Mouse (Mus musculus): ENCODE results near the gene AW551984. TPM values are rescaled to one million over a fixed set of nuclear protein-coding genes. Genes with fewer than 3 reads are reported as not detected.

The AW551984 gene
- total RNA-seq (2021) = 10 to 100 TPM; 21.0 to 26.1 TPM

DNA sequence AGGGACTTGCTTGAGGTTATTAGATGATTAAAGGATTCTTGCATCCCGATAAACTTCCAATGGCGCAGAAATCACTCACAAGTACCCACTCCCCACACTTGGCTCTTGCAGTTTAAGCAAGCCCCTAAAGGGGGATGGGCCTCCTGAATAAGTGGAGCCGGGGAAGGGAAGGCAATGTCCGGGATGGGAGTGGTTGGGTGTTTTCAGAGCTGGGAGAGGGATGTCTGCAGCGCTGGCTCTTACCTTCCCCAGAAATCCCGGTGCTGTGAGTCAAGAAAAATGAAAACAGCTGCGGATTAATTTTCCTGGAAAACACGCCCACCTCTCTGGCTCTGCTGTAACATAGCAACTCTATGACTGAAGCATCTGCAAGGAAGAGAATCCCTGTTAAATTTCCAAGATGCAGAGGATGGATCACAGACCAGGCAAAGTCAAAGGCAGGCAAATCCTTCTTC lies at the start of gene AW551984:
Gene AW551984 (minus strand): TSS at position 405 of the 455 bp plus-strand sequence.
- intact Hi-C loops (cut with DNase I) = no loop called here
- DNase-seq (ENCODE audit: extremely low spot score in 1 of 2, low spot score in 2 of 2) = no peak

DNA sequence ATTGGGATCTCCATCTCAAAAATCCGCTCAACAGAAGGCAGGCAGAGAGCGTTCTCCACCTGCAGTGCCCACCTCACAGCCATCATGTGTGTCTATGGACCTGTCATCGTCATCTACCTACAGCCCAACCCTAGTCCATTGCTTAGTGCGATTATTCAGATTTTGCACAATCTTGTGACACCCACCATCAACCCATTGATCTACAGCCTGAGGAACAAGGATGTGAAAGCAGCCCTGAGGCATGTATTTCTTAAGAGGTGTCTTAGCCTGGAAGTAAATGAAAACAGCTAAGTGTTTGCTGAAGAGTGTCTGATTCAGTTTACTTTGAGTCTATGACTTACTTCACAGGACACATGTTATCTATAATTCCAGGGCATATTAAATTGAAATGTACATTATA lies 43.2 kb upstream of the AW551984 start:
- no peak for DNase-seq (ENCODE audit: extremely low spot score in 1 of 2, low spot score in 2 of 2)
- intact Hi-C loops (cut with DNase I) = no loop called here

DNA sequence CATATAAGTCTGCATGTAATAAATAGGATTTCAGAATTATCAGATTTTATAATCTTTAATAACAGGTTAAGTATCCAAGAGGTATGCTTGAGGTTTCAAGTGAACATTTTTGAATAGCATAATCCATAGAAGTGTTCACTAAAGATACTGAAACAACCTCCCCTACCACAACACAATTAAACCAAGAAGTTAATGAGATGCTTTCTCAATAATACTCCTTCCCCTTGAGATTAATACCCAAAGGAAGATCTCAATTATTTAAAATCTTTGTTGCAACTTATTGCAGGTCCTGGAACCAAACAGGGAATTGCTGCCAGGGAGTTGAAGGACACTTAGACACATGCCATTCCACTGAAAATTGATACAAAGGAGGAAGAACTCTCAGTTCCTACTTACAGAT lies 40.6 kb upstream of the AW551984 start, which contains the start of gene Olfr961:
Gene Olfr961 (plus strand): TSS at position 301 of the 400 bp plus-strand sequence.
- no peak for DNase-seq (ENCODE audit: extremely low spot score in 1 of 2, low spot score in 2 of 2)
- intact Hi-C loops (cut with DNase I) = no loop called here

DNA sequence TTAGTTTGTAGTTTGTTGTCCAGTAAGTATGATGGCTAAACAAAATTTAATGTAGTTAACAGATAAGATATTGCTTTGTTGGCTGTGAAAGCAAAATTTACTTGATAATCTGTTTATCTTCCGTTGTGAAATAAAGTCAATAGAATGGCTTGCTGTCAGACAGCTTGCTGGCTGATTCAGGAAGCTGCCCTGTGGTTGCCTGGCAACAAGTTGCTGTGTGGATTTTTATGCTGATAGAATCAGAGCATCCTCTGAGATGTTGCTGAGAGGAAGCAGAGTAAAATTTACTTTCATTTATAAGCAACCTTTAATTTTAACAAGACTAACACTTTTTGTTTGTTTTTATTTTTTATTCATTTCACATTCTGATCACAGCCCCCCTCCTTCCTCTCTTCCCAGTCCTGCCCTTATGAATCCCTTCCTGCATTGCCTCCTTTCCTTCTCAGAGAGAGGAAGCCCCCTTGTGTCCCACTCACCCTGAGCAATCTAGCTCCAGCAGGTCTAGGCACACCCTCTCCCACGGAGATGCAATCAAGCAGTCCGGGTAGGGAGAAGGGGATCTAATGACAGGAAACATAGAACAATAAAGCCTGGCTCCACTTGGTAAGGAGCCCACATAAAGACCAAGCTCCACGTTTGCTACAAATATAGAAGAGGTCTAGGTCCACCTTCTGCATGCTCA lies 29.9 kb upstream of the AW551984 start:
- DNase-seq (ENCODE audit: extremely low spot score in 1 of 2, low spot score in 2 of 2) = peak; percentile 31 to 42
- intact Hi-C loops (cut with DNase I) = no loop called here

DNA sequence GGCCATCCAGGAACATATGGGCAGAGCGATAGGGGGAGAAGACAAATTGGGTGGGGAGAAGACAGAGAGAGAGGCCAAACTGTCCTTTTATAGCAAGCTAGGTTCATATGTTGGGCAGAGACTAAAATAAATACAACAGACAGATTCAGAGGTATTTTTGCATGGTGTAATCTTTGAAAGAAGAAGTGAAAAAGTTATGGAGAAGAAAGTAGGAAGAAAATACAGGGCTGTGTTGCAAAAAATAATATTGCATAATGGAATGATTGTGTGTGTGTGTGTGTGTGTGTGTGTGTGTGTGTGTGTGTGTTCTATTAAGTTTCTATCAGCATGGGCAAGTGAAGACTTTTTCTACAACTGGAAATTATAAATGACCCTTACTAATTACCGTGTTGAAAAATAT lies 24.9 kb upstream of the AW551984 start:
- no peak for DNase-seq (ENCODE audit: extremely low spot score in 1 of 2, low spot score in 2 of 2)
- intact Hi-C loops (cut with DNase I) = no loop called here

DNA sequence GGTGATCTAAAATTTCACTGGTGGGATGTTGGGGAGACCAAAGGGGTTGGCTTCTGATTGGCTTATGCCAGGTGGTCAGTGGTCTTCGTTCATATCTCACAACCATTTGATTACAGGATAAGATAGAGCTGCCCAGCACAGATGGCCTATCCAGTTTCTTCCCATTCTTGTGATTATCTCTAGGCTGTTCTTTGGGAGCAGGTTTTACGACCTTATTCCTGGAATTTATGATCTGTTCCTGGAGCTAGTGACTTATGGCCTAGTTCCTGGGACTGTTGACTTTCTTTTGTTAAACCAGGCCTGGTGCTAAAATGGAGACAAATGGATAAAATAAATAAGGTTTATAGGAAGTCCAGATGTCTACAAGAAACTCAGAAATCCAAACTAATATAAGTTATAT lies 20.5 kb upstream of the AW551984 start:
- intact Hi-C loops (cut with DNase I) = no loop called here
- DNase-seq (ENCODE audit: extremely low spot score in 1 of 2, low spot score in 2 of 2) = no peak

DNA sequence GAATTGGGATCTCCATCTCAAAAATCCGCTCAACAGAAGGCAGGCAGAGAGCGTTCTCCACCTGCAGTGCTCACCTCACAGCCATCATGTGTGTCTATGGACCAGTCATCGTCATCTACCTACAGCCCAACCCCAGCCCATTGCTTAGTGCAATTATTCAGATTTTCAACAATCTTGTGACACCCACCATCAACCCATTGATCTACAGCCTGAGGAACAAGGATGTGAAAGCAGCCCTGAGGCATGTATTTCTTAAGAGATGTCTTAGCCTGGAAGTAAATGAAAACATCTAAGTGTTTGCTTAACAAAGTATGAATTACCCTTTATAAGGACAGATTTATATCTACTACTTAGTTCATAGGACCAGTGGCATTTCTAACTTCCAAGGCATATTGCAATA lies 19.6 kb upstream of the AW551984 start:
- no peak for DNase-seq (ENCODE audit: extremely low spot score in 1 of 2, low spot score in 2 of 2)
- intact Hi-C loops (cut with DNase I) = no loop called here

DNA sequence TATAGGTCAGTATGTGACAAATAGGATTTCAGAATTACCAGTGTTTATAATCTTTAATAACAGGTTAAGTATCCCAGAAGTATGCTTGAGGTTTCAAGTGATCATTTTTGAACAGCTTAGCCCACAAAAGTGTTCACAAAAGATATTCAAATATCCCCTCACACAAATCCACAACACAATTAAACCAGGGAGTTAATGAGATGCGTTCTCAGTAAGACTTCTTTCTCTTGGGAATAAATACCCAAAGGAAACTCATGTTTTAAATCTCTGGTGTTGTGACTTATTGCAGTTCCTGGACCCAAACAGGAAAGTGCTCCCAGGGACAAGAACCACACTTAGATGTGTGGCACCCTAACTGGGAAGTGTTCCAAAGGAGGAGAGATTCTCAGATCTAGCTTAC lies 16.9 kb upstream of the AW551984 start, which contains the start of gene Olfr960:
Gene Olfr960 (plus strand): TSS at position 301 of the 400 bp plus-strand sequence.
- no peak for DNase-seq (ENCODE audit: extremely low spot score in 1 of 2, low spot score in 2 of 2)
- intact Hi-C loops (cut with DNase I) = no loop called here

DNA sequence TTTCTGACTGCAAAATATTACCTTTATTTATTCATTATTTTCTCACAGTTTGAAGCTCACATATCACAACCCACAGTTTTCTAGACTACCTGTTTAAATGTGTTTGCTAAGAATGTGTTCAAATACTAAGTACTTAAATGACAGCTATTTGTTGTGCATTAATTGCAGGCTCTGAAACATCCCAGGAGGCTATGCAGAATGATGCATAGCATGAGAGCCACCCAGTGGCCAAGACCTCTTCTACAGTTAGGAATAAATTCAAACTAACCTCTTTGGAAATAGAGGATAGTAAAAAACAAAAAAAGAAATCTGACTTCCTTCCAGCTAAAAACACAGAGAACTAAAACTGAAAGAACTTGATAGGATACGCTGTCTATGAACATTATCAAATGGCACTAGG lies 7.8 kb upstream of the AW551984 start:
- peak in 1 of 2 experiments; percentile 18 for DNase-seq (ENCODE audit: extremely low spot score in 1 of 2, low spot score in 2 of 2)
- intact Hi-C loops (cut with DNase I) = loop anchor here (2.0 kb wide), 1 partner anchor 103 kb away; no protein-coding TSS in a partner anchor

DNA sequence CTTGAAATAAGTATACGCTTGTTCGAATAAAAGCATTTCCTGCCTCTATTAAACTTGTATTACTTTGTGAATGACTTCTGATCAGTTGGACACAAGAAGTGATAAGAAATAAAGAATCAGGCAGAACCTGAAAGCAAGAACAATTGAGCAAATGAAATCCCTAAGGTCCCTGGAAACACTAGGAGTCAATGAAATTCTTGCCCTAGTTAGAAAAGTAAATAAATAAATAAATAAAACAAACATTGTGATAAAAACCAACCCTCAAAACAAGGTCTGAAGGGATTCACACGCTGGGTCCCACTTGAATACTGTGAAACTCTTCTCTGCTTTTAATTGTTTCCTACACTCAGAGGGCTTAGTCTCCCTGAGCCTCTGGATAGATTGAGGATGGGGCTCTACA lies 6.2 kb upstream of the AW551984 start, which contains the start of gene Olfr148:
Gene Olfr148 (plus strand): TSS at position 301 of the 400 bp plus-strand sequence.
- intact Hi-C loops (cut with DNase I) = no loop called here
- DNase-seq (ENCODE audit: extremely low spot score in 1 of 2, low spot score in 2 of 2) = no peak

DNA sequence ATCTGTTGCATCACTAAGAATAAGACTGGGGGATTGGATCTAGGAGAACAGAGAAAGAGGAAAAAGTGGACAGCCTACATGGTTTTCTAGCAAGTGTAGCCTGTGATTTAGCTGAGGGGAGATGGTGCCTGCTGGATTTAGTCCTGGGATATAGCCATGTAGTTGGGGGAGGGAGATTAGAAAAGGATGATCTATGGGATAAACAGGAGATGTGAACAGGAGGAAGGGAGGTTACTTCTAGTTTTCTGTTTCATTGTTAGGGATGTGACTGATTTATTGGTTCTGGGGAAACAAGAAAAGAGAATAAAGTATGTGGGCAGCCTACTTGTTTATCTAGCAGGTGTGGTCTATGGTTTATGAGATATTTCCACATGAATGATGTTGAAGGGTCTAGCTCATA lies 4.3 kb upstream of the AW551984 start:
- DNase-seq (ENCODE audit: extremely low spot score in 1 of 2, low spot score in 2 of 2) = no peak
- intact Hi-C loops (cut with DNase I) = no loop called here

DNA sequence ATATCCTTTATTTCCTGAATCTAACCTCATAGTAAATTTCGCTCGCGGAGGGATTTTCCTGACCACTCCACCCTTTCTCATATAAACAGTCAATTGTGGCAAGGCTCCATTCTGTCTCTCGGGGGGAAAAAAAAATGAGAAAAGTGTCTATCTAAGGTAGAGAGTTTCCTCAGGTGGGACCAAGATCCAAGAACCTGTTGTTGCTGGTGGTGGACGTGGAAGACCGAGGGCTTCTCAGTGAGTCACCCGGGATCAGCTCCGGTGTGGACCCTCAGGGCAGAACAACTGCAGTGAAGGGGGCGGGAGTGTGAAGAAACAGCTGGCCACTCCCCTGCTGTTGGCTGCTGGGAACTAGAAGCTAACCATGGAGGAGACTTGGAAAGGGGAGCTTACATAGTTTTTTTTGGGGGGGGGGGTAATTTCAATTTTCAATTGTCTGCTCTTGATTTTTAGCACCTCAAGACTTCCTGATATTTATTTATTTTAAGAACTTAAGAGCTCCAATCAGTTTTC lies 814 bp downstream of the AW551984 start:
- peak in 1 of 2 experiments; percentile 23 for DNase-seq (ENCODE audit: extremely low spot score in 1 of 2, low spot score in 2 of 2)

DNA sequence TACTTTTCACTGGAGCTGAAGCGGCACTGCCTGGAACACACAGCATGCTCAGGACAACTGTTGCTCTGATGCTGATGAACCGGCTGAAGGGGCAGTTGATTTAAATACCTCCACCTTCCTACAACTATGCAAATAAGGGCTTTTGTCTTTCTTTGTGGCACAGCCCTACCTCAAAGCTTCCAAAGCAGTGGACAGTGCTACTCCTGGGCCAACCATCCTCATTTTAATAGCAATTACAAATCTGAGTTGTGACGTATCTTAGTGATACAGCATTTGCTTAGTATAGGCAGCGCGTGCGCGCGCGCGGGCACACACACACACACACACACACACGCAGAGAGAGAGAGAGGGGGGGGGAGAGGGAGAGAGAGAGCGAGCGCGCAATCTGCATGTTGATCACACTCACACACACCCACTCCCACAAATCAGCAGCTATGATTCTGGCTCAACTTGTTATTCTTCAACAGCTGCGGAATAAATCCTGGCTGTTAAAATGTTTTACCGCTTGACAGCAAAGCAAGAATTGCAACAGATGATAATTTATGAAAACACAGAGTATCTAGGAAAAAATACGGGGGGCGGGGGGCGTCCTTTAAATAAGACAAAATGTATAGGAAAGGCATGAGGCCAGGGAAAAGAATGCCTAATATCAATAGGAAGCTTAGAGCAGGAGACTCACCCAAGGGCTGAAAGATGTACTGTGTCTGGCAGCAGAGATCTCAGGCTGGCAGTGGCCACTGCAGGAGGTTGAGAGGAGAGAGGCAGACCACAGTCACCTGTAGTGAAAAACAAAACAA lies 1.5 kb downstream of the AW551984 start:
- DNase-seq (ENCODE audit: extremely low spot score in 1 of 2, low spot score in 2 of 2) = peak; percentile 20 to 39
- intact Hi-C loops (cut with DNase I) = no loop called here

More for the DNA sequence above, 814 bp downstream of the AW551984 start:
- intact Hi-C loops (cut with DNase I) = no loop called here

DNA sequence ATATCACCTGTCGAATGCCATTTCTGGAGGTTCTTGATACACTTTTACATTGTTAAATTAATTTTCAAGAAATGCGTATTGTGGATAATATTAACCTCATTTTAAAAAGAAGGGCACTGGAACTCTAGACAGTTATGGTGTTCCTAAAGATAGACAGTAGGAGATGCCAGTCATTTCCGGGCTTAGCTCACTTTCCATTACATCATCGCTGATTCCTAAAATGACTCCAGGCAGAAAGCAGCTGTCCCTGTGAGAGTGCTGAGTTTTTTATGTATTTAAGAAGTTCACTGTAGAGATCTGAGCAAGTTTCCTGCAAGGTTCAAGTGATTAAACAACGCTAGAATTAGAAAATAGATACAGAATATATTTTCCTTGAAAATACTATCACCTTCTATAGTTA lies 27.2 kb downstream of the AW551984 start:
- DNase-seq (ENCODE audit: extremely low spot score in 1 of 2, low spot score in 2 of 2) = no peak
- intact Hi-C loops (cut with DNase I) = no loop called here

DNA sequence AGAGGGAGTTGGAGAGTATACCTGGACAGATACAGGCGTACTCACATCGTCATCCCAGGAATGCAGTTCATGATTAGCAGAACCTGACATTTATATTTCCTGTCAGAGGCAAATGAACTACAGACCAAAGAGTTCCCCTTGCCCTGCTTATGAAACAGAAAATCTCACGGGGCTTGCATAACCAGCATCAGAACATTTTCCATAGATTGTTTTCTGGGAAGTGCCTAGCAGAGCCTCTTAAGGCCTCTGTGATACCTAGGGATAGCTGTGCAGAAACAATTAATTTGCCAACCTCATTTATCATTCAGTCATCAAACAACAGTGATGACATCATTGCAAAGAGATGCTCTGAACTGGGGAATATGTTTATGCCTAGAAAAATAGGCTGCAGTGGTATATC lies 28.7 kb downstream of the AW551984 start, which contains the start of gene Olfr959:
Gene Olfr959 (minus strand): TSS at position 101 of the 400 bp plus-strand sequence.
- intact Hi-C loops (cut with DNase I) = no loop called here
- no peak for DNase-seq (ENCODE audit: extremely low spot score in 1 of 2, low spot score in 2 of 2)

DNA sequence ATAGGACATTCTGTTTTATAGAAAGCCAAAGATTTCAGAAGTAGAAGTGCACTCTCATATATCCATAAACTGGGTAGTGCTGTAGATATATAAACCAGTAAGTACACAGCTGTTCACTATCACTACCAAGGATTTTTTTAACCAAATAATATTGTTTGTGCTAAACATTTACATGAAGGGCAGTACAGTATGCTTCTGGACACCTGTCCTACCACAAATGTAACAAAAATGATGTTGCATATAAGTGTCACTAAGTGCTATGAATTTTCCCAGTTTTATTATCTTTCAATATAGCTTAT lies 45.9 kb downstream of the AW551984 start:
- intact Hi-C loops (cut with DNase I) = no loop called here
- no peak for DNase-seq (ENCODE audit: extremely low spot score in 1 of 2, low spot score in 2 of 2)

DNA sequence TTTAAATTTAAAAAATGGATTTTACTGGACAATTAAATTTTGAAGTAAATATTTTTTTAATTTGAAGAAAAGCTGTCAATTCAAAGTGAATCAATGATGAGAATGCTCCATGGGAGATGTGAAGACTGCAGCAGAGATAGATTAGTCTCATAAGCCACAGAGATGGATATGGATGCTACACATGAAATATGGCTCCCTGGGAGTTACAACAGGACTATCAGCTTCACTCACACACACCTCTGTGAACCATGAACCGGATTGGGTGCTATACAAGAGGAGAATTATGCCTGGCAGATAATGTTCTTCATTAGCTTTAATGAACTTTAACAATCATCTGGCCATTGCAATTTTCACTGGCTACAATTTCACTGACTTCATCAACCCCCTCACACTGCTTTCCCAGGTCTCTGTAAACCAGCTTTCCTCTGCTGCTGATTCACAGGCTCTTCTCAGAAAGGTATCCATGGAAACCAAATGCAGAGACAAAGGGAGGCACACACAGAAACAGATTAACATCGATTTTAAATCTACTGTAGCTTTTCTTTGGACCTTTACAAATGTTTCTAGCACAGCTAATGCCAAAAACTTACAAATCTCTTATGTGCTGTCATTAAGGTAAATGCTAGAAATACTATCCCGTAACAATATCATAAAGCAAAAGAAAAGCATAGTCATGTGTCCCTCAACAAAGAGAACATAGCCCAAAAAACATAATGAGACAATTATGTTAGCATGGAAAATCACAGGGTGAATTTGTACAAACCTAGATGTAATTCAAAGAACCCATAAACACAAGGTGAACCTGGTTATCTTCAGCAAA lies 46.5 kb downstream of the AW551984 start:
- peak in 1 of 2 experiments; percentile 51 for DNase-seq (ENCODE audit: extremely low spot score in 1 of 2, low spot score in 2 of 2)
- intact Hi-C loops (cut with DNase I) = no loop called here

DNA sequence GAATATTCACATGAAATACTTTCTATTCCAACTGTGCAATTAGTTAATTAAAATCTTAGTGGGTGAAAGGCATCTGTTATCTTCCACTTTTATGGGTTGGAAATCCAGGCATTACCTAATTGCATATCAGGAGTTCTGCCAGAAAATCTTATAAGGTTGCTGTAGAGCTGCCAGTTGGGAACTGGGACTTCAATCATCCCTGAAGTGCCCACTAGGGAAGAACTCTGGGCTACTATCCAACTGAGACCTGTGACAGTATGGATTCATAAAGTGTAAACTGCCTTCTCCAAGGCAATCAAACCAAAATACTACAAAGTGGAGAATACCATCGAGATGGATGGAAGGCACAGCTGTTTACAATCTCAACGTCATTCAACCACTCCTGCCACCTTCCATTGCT lies 50.3 kb downstream of the AW551984 start, which contains the start of gene Olfr958:
Gene Olfr958 (minus strand): TSS at position 109 of the 400 bp plus-strand sequence.
- DNase-seq (ENCODE audit: extremely low spot score in 1 of 2, low spot score in 2 of 2) = no peak
- intact Hi-C loops (cut with DNase I) = no loop called here

DNA sequence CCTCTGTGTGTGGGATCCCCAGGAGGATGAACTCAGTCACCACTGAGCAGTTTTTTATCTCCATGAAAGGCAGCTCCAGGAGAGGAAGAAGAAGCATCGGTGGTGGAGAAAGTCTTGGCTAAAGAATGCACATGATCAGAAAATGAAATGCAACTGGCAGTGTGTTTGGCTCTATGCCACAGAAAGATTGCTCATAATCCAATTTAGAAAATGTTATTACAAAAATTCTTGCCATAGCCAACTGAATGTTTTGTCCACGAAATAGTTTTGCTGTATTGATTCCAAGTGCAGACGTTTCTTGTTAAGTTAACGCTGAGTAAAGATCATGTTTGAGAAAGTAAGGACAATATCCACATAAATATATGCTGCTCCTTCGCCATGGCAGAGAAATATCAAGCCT lies 53.4 kb downstream of the AW551984 start:
- no peak for DNase-seq (ENCODE audit: extremely low spot score in 1 of 2, low spot score in 2 of 2)
- intact Hi-C loops (cut with DNase I) = no loop called here
